Mouse (Mus musculus): ENCODE measurements around the gene Lyl1. TPM values are rescaled to one million over a fixed set of nuclear protein-coding genes. Genes with fewer than 3 reads are reported as not detected.
A peak's percentile ranks its signal among the peaks of the same experiment; 100 is the strongest.

Gene Lyl1
- total and polyA plus RNA-seq, 2 experiments from 2014 or later, result 2.0 to 4.6 TPM

- H3K4me3 ChIP-seq (ENCODE audit: low read depth, low read length), result no peak overlapping the region
- DNase-seq (ENCODE audit: low spot score), result no peak
- H3K27ac ChIP-seq (ENCODE audit: low read depth, low read length), result peak overlapping the region; percentile 70
- H3K4me1 ChIP-seq (ENCODE audit: insufficient read depth, low read length), result no peaks in the 10 kb centered on the region
- no peaks in the 10 kb centered on the region for H3K36me3 ChIP-seq (ENCODE audit: insufficient read depth, low read length)
- peaks cover 44% of the 10 kb centered on the region for H3K27me3 ChIP-seq (ENCODE audit: insufficient read depth, low read length)
- no peaks in the 10 kb centered on the region for H3K9me3 ChIP-seq (ENCODE audit: low read length)
- ATAC-seq (ENCODE audit: low FRiP score), result no peak
- 6% methylated on average over 21 of the region's 22 CpGs for WGBS
- peak overlapping the region; percentile 32 for H3K4me2 ChIP-seq (ENCODE audit: low read depth, low read length, poor library complexity, severe bottlenecking)
- peak overlapping the region; percentile 42 for H3K9ac ChIP-seq (replicated peaks; ENCODE audit: low read length, poor library complexity, severe bottlenecking)
- no peak for TF ChIP-seq CTCF (IDR thresholded peaks at IDR 0.05)
These were observed 6.1 kb downstream of the Lyl1 start for GRCm38 (mm10) chr8:84707267-84707883.

- ATAC-seq (ENCODE audit: low FRiP score), result no peak
- TF ChIP-seq CTCF (IDR thresholded peaks at IDR 0.05), result no peak
- Histone ChIP-seq H3K9me3 (ENCODE audit: low read length) (no peaks in the 10 kb centered on the region), H3K4me2 (ENCODE audit: low read depth, low read length, poor library complexity, severe bottlenecking) (no peak overlapping the region), H3K36me3 (ENCODE audit: insufficient read depth, low read length) (no peaks in the 10 kb centered on the region), H3K27ac (ENCODE audit: low read depth, low read length) (peak overlapping the region; percentile 59), H3K4me3 (ENCODE audit: low read depth, low read length) (no peak overlapping the region), H3K9ac (replicated peaks; ENCODE audit: low read length, poor library complexity, severe bottlenecking) (no peak overlapping the region), H3K4me1 (ENCODE audit: insufficient read depth, low read length) (no peaks in the 10 kb centered on the region), H3K27me3 (ENCODE audit: insufficient read depth, low read length) (peaks cover 37% of the 10 kb centered on the region)
- WGBS, result 12% methylated on average over 15 of the region's 15 CpGs
- DNase-seq (ENCODE audit: low spot score), result no peak
These were observed 6.8 kb downstream of the Lyl1 start for GRCm38 (mm10) chr8:84708071-84708541.

- TF ChIP-seq CTCF (IDR thresholded peaks at IDR 0.05), result peak; percentile 95
- H3K4me3 ChIP-seq (ENCODE audit: low read depth, low read length), result no peak overlapping the region
- DNase-seq (ENCODE audit: low spot score) (peak; percentile 96), ATAC-seq (ENCODE audit: low FRiP score) (peak; percentile 69)
- H3K4me2 ChIP-seq (ENCODE audit: low read depth, low read length, poor library complexity, severe bottlenecking), result no peak overlapping the region
- H3K4me1 ChIP-seq (ENCODE audit: insufficient read depth, low read length), result no peaks in the 10 kb centered on the region
- H3K9ac ChIP-seq (replicated peaks; ENCODE audit: low read length, poor library complexity, severe bottlenecking), result no peak overlapping the region
- H3K36me3 ChIP-seq (ENCODE audit: insufficient read depth, low read length), result no peaks in the 10 kb centered on the region
- H3K27me3 ChIP-seq (ENCODE audit: insufficient read depth, low read length), result peaks cover 29% of the 10 kb centered on the region
- no peaks in the 10 kb centered on the region for H3K9me3 ChIP-seq (ENCODE audit: low read length)
- H3K27ac ChIP-seq (ENCODE audit: low read depth, low read length), result peak overlapping the region; percentile 18; the same call in 1 of the 2 replicates
- WGBS, result 7% methylated on average over 12 of the region's 12 CpGs
These were observed 7.7 kb downstream of the Lyl1 start for GRCm38 (mm10) chr8:84708774-84709475.

GRCm38 (mm10) chr8:84709931-84710330, 8.7 kb downstream of the Lyl1 start:
- Histone ChIP-seq H3K27ac (ENCODE audit: low read depth, low read length) (no peak overlapping the region), H3K9ac (replicated peaks; ENCODE audit: low read length, poor library complexity, severe bottlenecking) (no peak overlapping the region), H3K9me3 (ENCODE audit: low read length) (no peaks in the 10 kb centered on the region), H3K4me3 (ENCODE audit: low read depth, low read length) (no peak overlapping the region), H3K27me3 (ENCODE audit: insufficient read depth, low read length) (peaks cover 21% of the 10 kb centered on the region), H3K4me2 (ENCODE audit: low read depth, low read length, poor library complexity, severe bottlenecking) (no peak overlapping the region), H3K4me1 (ENCODE audit: insufficient read depth, low read length) (no peaks in the 10 kb centered on the region), H3K36me3 (ENCODE audit: insufficient read depth, low read length) (no peaks in the 10 kb centered on the region)
- WGBS, result 94% methylated on average over 1 of the region's 1 CpGs
- no peak for ATAC-seq (ENCODE audit: low FRiP score)
- TF ChIP-seq CTCF (IDR thresholded peaks at IDR 0.05), result no peak
- DNase-seq (ENCODE audit: low spot score), result no peak

GRCm38 (mm10) chr8:84711312-84711711, 10.1 kb downstream of the Lyl1 start:
- no peak overlapping the region for H3K9ac ChIP-seq (replicated peaks; ENCODE audit: low read length, poor library complexity, severe bottlenecking)

More at GRCm38 (mm10) chr8:84711312-84711711, 10.1 kb downstream of the Lyl1 start:
- Histone ChIP-seq H3K4me3 (ENCODE audit: low read depth, low read length) (no peak overlapping the region), H3K4me2 (ENCODE audit: low read depth, low read length, poor library complexity, severe bottlenecking) (no peak overlapping the region), H3K27ac (ENCODE audit: low read depth, low read length) (no peak overlapping the region), H3K9me3 (ENCODE audit: low read length) (no peaks in the 10 kb centered on the region), H3K4me1 (ENCODE audit: insufficient read depth, low read length) (no peaks in the 10 kb centered on the region), H3K27me3 (ENCODE audit: insufficient read depth, low read length) (peaks cover 21% of the 10 kb centered on the region; the same call in 1 of the 2 replicates), H3K36me3 (ENCODE audit: insufficient read depth, low read length) (no peaks in the 10 kb centered on the region)
- WGBS, result 41% methylated on average over 3 of the region's 3 CpGs
- no peak for DNase-seq (ENCODE audit: low spot score)
- no peak for ATAC-seq (ENCODE audit: low FRiP score)
- no peak for TF ChIP-seq CTCF (IDR thresholded peaks at IDR 0.05)
